Comparison of ENCODE assay signal across 22 mouse cellular contexts in the genomic region with DNA sequence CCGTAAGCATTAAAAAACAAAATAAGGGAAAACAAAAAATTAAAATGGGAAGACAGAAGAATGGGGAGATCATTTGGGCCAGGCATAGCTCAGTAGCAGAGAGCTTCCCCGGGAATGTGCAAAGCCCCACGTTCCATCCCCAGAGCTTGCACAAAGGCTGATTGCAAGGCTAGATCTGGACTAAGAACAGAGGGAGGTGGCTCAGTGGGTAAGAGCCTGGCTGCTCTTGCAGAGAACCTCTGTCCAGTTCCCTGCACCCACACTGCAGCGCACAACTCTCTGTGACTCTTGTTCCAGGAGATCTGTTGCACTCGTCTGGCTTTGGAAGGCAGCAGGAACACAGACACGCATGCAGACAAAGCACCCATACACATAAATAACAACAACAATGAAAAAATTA. TPM values are rescaled to one million over a fixed set of nuclear protein-coding genes. Genes with fewer than 3 reads are reported as not detected.
"Had no signal": no experiment of that assay in that cellular context is flagged by ENCODE, and none has a peak within 500 bp of the region (broad histone marks: within the 10 kb centered on the region; RNA-seq: fewer than 3 reads in every experiment).

No protein-coding gene starts in this region.

- H3K4me3 ChIP-seq: midbrain, embryonic 10.5 days; myocyte; neural tube, embryonic 13.5 days; neural tube, embryonic 15.5 days had no signal

- H3K36me3 ChIP-seq: midbrain, embryonic 10.5 days; neural tube, embryonic 13.5 days; neural tube, embryonic 15.5 days had no signal

- H3K27me3 ChIP-seq: neural tube, embryonic 13.5 days; neural tube, embryonic 15.5 days had no signal

- H3K9ac ChIP-seq: lung, embryonic 14.5 days; neural tube, embryonic 13.5 days; neural tube, embryonic 15.5 days had no signal

- H3K4me2 ChIP-seq: lung, embryonic 14.5 days; neural tube, embryonic 13.5 days; neural tube, embryonic 15.5 days had no signal

- H3K9me3 ChIP-seq: midbrain, embryonic 10.5 days; neural tube, embryonic 13.5 days; neural tube, embryonic 15.5 days had no signal

- H3K27ac ChIP-seq: midbrain, embryonic 10.5 days; neural tube, embryonic 13.5 days; neural tube, embryonic 15.5 days had no signal

- ATAC-seq: midbrain, embryonic 16.5 days had no signal

- DNase-seq: lung, adult 18-20 months; lung, embryonic 14.5 days; lung, postnatal 10 days; lung, postnatal 4 days; midbrain, embryonic 14.5 days; retina, postnatal 1 day; right cerebral cortex, adult 18-20 months; right cerebral cortex, postnatal 25 days; right cerebral cortex, postnatal 4 days; spleen, adult 18-20 months; thymus, adult 18-20 months; thymus, postnatal 14 days; thymus, postnatal 36 days had no signal

RNA-seq across cellular contexts. Expression of a gene that starts 53.8 kb away (rescaled TPM):
- total RNA-seq: megakaryocyte, adult 5-6 weeks had no signal
- polyA plus RNA-seq: lung, embryonic 14.5 days; midbrain, embryonic 14.5 days; midbrain, embryonic 16.5 days; myocyte; neural tube, embryonic 11.5 days; neural tube, embryonic 13.5 days; neural tube, embryonic 15.5 days; small intestine, adult 2 months; stomach, embryonic 14.5 days had no signal
